Mouse (Mus musculus) lung, adult 2 months (tissue): ENCODE results near the gene Cd81.

ENCODE experiments used
- CTCF ChIP-seq: fragments of 200-500 bp; IDR thresholded peaks from 2 replicates; pipeline ENCODE4 v1.5.1; 2011; ENCODE audit warnings: mild to moderate bottlenecking, low read length, control low read depth; ENCODE audit not compliant: insufficient read depth
- POLR2A ChIP-seq: fragments of 200-500 bp; IDR thresholded peaks from 2 replicates; pipeline ENCODE4 v1.6.1; 2011; ENCODE audit warnings: low read depth, mild to moderate bottlenecking, control low read depth, low read length, borderline replicate concordance; ENCODE audit errors: extremely low read depth

DNA sequence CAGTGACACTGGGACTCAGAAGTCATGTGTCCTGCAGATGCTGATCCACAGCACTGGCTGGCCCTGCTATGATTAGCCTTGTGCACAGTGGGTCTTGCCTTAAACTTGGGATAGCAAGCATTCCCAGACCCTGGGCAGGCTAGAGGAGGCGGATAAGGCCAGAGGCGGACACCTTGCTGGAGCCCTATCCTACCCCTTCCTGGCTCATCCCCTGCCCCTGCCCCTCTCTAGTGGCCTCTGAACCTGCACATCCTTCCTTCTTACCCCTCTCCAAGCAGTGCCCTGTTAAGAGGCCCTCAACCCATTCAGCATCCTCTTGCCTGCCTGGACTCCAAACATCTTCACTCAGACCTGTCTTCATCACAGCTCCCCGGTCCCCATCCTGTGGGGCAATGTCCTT is 12.0 kb upstream of the Cd81 start:
- no peak for TF ChIP-seq CTCF
- TF ChIP-seq POLR2A = no peak
